Mouse (Mus musculus) lung, postnatal 10 days (tissue): ENCODE measurements at regions not wholly inside any gene's neighbourhood (a gene's known extent, or its start where the extent isn't known, plus 50 kb on each side); places are given as distances from the start of the nearest gene placed in this dataset.
A peak's percentile ranks its signal among the peaks of the same experiment; 100 is the strongest.

Experiments
- DNase-seq: peaks from one replicate; pipeline ENCODE4 v3.0.0; 2021

GRCm38 (mm10) chr14:105841888-105842287, 54.7 kb downstream of the Spry2 start:
- DNase-seq: no peak

DNA sequence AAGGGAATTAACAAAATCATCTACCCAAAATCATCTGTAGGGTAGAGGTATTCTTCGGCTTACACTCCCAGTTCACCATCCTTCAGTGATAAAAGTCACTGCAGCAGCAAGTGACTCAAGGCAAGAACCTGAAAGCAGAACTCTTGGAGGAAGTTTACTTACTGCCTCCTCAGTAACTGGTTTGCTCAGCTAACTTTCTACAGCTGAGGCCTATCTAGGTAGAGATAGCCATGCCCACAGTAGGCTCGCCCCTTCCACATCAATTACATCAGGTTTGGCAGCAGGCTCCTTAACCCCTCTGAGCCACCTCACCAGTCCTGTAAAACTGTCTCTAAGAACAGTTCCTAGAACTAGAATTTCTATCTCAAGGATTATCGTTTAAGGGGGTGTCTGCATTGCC, 59.1 kb downstream of the Spry2 start:
- DNase-seq: no peak

GRCm38 (mm10) chr14:105830701-105831100, 65.9 kb downstream of the Spry2 start:
- DNase-seq: peak; percentile 47

DNA sequence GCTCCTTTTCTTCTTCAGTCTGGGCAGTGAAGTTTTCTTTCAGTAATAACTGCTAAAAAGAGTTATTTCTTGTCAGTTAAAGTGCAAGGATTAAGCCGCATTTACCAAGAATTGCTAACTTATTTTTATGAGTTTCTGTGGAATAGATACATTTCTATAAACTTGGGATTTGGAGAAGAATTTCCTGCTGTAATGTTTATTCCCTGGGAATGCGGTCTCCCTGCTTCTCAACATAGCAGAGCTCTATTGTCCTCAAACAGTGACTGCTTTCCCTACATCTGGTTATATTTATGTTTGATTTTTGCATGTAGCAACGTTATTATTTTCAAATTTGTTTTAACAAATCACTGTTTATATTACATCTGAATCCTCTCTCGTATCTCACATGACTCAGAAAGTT, 66.3 kb downstream of the Spry2 start:
- DNase-seq: no peak

DNA sequence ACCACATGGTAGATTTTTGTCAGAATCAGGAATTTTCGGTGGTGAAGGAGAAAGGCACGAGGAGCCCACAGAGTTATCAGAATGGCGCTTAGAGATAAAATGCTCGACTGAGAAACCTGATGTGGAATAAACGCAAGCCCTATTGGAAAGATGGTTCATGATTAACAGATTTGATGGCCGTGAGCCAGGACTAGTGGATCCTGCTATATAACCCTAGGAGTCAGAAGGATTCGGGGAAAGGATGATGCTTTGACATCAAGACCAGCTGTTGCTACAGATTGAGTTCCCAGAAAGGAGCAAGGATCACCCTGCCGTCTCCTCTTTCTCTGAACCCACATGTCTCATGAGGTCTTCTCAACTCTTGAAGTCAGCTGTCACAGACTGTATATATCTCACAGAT, 73.5 kb downstream of the Spry2 start:
- no peak for DNase-seq

DNA sequence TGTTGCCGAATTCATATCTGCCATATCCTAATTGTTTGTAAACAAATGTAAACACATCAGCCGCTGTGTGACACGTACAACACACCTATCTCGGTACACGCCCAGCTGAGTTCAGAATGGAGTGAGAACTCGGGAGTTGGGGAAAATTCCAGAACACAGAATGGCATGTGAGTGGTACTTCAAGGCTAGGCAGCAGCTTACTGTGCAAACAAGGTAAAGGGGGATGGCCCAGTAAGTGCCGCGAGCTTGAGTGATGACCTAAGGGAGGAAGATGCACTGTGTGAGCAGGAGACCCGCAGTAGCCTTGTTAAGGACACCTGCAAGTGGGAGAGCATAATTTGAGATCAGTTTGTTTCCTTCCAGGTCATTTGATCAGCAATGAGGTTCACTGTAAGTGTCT, 74.0 kb downstream of the Spry2 start:
- DNase-seq: peak; percentile 54

DNA sequence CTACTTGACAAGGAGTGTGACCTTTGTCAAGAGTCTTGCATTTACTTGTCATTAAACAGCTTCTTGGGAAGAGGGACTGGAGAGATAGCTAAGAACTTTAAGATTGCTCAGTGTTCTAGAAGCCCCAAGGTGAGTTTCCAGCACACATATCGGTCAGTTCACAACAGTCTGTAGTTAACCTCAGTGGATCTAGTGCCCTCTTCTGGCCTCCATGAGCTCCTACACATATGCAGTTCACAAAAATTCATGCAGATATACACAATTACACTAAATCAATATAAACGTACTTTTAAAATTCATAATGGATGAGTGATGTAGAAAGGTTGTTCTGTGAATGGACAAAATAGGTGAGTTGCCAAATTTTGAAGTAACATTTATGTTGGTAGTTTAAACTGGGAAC, 77.1 kb downstream of the Spry2 start:
- no peak for DNase-seq

GRCm38 (mm10) chr14:105818841-105819240, 77.8 kb downstream of the Spry2 start:
- no peak for DNase-seq

DNA sequence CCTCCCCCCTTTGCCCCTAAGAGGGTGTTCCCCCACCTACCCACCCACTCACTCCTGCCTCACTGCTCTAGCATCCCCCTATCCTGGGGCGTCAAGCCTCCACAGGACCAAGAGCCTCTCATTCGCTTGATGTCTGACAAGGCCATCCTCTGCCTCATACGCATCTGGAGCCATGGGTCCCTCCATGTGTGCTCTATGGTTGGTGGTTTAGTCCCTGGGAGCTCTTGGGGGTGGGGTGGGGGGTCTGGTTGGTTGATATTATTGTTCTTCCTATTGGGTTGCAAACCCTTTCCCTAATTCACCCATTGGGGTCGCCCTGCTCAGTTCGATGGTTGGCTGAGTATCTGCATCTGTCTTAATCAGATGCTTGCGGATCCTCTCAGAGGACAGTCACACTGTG, 79.1 kb downstream of the Spry2 start:
- DNase-seq: no peak

- no peak for DNase-seq
These were observed 80.8 kb downstream of the Spry2 start for GRCm38 (mm10) chr14:105815827-105816226.

DNA sequence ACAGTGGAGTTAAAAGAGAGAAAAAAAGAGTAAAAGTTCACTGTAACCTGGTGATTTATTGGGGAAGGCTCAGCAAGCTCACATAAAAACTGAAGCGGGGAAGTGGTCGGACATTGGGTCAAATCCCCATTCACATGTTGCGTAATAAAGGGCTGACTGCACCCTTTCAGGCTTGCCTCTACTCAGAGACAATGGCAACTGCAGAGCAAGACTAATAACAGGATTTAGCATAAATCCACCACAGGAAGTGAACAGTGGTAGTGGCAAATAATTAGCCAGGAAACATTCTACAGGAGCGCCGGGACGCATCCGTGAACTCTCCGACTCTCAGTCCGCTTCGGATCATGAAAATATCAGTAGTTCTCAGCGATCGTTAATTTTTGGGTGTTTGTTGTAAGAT, 81.3 kb downstream of the Spry2 start:
- no peak for DNase-seq

DNA sequence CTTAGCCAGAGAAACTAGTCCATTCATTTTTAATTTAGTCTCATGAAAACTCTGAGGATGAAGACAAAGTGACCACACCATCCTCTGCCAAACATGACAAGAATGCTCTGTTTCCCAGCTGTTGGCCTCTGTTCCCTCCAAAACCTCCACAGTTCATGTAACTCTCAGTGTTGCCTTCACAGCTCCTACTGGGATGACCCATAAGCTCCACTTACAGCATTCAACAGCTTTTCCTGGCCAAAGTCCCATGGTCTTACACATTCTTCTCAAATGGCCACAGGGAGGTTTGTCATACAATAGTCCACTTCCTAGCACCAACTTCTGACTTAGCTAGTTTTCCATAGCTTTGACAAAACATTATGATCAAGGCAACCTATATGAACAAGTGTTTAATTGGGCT, 83.0 kb downstream of the Spry2 start:
- DNase-seq: no peak

- no peak for DNase-seq
These were observed 83.5 kb downstream of the Spry2 start for GRCm38 (mm10) chr14:105813097-105813496.

GRCm38 (mm10) chr14:105805762-105806161, 90.9 kb downstream of the Spry2 start:
- DNase-seq: no peak

DNA sequence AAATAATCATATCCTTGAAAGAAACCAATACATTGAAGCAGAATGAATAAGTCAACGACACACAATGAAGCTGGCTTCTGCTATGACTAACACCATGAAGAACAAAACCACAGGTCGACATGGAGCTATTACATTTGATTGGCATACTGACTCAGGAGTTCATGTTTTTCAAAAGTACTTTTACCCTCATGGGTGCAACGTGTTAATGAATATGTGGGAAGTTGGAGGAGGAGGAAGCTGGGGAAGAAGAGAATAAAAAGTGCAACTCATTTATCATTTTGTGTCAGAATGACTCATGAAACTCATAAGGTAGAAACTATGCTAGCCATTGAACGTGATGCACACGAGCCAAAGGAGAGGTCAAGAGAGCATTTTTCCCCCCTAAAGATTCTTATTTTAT, 91.3 kb downstream of the Spry2 start:
- DNase-seq: no peak

GRCm38 (mm10) chr14:105804761-105805160, 91.9 kb downstream of the Spry2 start:
- DNase-seq: no peak

DNA sequence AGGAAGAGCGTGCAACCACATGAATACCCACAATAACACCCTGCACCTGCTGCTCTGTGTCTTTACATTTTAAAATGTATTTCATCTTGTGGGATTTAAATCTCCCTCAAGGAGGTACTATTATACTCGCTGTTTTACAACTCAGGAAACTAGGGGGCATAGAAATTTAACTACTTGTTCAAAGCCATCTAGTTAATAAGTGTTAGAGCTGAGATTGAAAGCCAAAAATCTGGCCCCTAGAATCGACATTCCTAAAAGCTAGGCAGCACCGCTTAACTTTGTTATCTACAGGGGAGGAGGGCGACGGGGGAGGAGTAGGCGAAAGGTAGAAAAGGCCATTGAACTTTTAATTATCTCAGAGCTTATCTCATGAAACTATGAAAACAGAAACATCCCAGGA, 93.3 kb downstream of the Spry2 start:
- no peak for DNase-seq

GRCm38 (mm10) chr14:105802529-105803280, 93.9 kb downstream of the Spry2 start:
- peak; percentile 53 for DNase-seq

DNA sequence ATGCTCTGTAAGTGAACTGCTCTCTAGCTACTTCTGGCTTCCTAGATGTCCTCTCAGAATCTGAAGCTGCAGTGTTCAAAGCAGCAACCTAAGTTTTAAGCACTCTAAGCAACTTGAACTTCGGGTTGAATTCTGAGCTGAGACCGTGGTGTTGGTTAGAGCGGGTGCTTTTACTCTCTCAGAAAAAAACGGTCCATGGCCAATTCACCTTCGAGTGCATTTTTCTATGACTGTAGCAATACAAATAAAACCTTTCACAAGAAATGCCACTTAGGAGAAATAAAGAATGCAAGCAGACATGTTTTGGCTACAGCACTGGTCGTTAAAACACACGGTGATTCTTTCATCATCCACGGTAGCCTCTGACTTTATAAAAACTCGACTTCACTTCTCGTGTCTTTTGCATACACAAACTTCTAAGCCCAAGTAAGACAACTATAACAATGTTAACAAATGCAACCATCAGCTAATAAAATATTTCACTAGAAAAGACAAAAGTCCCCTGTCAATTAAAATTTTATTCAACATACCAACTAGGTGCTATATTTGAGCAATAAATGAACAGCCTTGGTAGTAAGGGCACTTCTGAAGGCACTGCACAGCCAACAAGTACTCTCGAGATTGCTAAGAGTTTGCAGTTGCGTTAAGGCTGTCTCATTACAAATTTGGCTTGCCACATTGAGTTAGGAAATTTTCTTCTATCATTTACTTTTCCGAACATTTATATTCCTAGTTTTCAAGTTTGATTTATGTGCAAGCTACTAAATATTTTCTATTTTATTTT, 96.3 kb downstream of the Spry2 start:
- DNase-seq: peak; percentile 31

GRCm38 (mm10) chr14:105799401-105799861, 97.2 kb downstream of the Spry2 start:
- DNase-seq: no peak

DNA sequence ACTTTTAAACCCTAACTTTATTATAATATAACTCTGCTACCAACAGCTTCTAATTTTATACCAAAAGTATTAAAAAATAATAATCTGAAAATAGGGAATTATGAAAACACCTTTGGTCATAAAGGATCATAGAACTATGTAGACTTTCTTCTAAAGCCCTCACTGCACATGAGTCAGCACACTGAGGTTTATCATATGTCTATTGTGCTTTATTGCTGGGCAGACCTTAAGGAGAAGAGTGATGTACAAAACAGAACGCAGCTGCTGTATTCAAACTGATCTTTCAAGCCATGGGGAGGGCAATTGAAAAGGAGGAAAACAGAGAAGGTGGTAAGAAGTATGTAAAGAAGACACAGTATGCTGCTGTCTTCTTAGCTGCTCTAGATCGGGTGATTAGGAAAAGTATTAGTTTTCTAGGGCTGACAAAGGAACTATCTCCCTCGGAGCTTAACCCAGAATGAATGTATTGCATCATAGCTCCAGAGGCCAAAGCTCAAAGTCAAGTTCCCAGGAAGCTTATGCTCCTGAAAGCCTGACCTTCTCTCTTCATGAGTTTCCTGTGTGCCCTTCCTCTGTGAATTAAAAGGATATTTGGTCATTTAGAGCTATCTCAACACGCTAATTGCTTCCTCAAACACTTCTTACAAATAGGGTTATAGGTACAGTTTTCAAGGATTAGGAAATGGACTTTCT, 103.5 kb downstream of the Spry2 start:
- DNase-seq: no peak

GRCm38 (mm10) chr14:105790441-105790840, 106.2 kb downstream of the Spry2 start:
- no peak for DNase-seq

GRCm38 (mm10) chr14:105783428-105783827, 113.2 kb downstream of the Spry2 start:
- no peak for DNase-seq

GRCm38 (mm10) chr14:105779760-105780159, 116.9 kb downstream of the Spry2 start:
- no peak for DNase-seq
